Mouse (Mus musculus): ENCODE data around the gene Zeb2.

DNA sequence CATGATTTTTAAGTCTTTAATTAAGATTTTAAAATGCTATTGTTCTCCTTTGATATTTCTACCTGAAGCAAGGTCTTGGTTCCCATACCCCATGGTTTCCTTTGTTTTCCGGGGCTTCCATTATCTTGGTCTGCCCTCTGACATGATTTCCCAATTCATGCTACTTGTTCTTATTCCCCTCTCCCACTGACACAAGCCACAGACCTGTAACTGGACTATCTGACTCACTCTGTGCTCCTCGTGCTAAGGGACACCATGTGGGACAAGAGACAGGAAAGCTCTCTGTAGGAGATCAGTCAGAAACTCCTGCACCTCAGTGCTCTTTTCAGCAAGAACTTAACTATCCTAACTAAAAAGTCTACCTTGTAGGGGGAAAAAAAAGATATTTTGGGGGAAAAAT is 139.6 kb downstream of the Zeb2 start:
- TF ChIP-seq POLR2A (IDR thresholded peaks at IDR 0.05; ENCODE audit: borderline replicate concordance, extremely low read depth, insufficient read depth, insufficient read length, poor library complexity, severe bottlenecking) (no peak), CTCF (IDR thresholded peaks at IDR 0.05; ENCODE audit: borderline replicate concordance, extremely low read depth, insufficient read depth, insufficient read length) (no peak)
